Mouse (Mus musculus) inflammation-experienced regulatory T-cells, adult 6 months (primary cell): Measurements from ENCODE around the gene Myo1b. TPM values are rescaled to one million over a fixed set of nuclear protein-coding genes. Genes with fewer than 3 reads are reported as not detected.

Source experiments
- ATAC-seq: one replicate; pipeline ENCODE4 v1.8.0; 2017
- polyA plus RNA-seq, 3 experiments: library from polyadenylated mRNA; unstranded; fragments of 100-300 nt; shearing (Covaris generic); gene quantifications; one replicate each; pipeline ENCODE4 v1.2.1; 2017

Gene Myo1b
- polyA plus RNA-seq, 3 experiments from 2014 or later: 0.41 to 1.3 TPM; not detected in 1

DNA sequence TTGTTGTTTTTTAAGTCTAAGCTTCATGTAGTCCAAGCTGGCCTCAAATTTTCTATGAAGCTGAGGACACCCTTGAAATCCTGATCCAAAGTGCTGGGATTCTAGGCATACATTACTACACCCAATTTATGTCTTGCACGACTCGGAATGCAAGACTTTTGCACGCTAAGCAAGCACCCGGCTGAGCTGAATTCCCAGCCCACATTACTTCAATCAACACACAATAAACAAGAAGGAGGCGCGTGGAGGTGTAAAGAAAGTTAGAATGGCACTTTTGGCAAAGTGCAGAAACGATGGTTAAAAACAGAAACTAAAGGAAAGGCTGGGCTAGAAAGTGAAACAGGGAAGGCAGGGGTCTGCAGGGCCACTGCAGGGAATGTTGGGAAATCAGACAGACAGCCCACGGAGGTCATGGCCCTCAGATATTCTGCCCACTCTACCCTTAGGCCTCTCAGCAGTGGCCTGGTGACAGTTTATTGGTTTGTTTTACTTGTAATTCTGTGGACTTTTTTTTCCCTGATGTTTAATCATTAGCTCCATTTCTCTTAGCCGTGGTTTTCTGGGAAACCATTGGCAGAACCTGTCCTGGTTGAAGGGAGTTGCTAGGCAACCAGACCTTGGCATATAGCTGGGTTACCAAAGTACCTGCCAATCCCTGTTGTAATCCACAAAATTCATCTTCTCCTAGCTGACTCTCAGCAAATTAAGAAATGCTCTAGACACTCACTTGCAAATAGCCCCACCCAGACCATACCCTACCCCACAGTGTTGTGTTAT lies 195.8 kb downstream of the Myo1b start:
- ATAC-seq: no peak

DNA sequence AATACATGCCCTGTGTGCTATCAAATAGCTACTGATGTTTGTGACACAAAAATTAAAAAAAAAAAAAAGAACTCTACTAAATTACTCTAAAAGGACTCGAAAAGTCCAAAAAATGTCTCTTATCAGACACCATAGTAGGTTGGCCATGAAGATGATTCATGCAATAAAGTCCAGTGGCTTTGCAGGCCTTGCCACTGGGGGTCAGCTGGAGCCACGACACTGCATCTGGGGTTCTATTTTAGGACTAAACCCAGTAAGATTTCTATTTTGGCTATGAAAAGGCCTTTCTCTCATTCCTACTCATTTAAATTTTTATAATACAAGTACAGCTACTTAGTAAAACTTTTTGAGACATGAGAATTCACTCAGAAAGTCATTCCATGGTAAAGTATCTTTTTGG lies 205.0 kb downstream of the Myo1b start:
- ATAC-seq: no peak

DNA sequence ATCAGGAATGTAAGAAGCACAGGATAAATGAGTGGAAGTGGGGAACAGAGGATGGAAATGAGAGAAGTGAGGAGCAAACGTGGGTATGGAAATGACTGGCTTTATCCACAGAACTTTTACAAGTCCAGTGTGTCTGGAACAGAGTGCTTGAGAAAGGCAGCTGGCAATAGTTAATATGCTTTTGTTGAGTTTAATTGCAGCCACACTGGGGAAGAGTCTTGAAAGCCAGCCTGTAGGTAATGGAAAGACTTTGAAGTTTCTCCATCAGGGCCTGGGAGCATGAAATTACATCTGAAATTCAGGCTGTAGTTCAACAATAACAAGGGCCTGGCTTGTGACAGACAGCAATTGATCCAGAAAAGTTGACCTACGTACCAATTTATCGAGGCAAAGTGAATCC lies 209.8 kb downstream of the Myo1b start:
- no peak for ATAC-seq

DNA sequence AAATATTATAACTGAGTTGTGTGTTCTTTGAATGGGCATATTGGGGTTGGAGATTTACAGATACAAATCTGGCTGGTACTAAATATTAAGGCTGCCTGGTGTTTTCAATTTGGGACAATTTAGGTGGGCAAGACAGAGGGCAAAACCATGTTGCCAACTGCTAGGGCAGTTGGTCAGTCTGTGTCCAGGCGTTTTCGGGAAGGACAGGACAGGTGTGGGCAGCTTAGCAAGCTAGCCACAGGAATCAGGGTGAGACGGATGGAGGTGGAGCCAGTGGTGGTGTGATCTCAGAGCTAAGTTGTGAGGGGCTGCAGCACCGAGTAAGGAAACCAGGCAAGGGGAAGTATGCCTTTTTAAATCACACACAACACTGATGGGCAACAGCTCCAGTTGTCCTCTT lies 211.3 kb downstream of the Myo1b start:
- no peak for ATAC-seq

Other genes with a start within 250 kb of the Myo1b start
- 100 to 1,000 TPM; 154 to 191 (median 177) TPM for gene Stat4, start 71.1 kb upstream of the Myo1b start, polyA plus RNA-seq
- 1,000 to 10,000 TPM in 2 of 3 experiments, 100 to 1,000 TPM in 1; 639 to 1,069 (median 1,003) TPM for gene Stat1, start 203.4 kb upstream of the Myo1b start, polyA plus RNA-seq